Mouse (Mus musculus) ES-Bruce4 (cell line): Measurements from ENCODE around the gene Slc25a17.

ENCODE experiments used
- EP300 ChIP-seq: IDR thresholded peaks from 2 replicates; pipeline ENCODE4 v1.6.1; 2011; ENCODE audit warnings: low read depth, low read length; ENCODE audit not compliant: insufficient read depth
- POLR2A ChIP-seq: IDR thresholded peaks from one replicate; pipeline ENCODE4 v1.8.1; 2011; ENCODE audit warnings: low read length; ENCODE audit not compliant: insufficient read depth

DNA sequence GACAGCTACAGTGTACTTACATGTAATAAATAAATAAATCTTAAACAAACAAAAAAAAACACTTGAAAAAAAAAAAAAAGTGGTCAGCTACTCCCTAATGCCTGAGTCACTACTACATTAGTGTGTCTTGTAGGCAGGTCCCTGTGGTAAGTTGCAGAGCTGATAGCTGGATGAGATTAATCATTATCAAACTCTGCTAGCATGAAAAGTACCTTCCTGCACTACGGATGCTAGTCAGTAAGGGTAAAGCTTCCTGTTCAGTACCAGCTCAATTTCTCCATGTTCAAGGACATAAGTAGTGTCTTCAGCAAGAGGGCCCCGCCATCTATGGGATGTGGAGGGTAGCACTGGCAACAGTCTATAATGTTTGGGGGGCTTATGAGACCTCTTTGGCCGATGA, 46.7 kb downstream of the Slc25a17 start:
- TF ChIP-seq EP300 (no peak), POLR2A (no peak)
